Mouse (Mus musculus) cerebellum, adult 2 months (tissue): ENCODE results near the gene Nat8f3. TPM values are rescaled to one million over a fixed set of nuclear protein-coding genes. Genes with fewer than 3 reads are reported as not detected.
"Not testable (repeated sequence)": the region's sequence is repeated elsewhere in the genome, so short reads cannot be mapped to it uniquely, and the experiment has no call there.

Experiments used
- DNase-seq, 2 experiments: peaks; one replicate each; pipeline ENCODE4 v3.0.0; 2021
- H3K27ac ChIP-seq: fragments of 200-500 bp; 2 replicates; pipeline ENCODE4 v1.5.1; 2012; ENCODE audit warnings: low read length, control low read depth, inconsistent platforms; ENCODE audit not compliant: insufficient read depth
- H3K27me3 ChIP-seq: fragments of 200-500 bp; 2 replicates; pipeline ENCODE4 v1.6.1; 2012; ENCODE audit warnings: inconsistent platforms, mild to moderate bottlenecking, low read length, moderate library complexity; ENCODE audit not compliant: control insufficient read depth, insufficient read depth
- H3K4me1 ChIP-seq: fragments of 200-500 bp; 2 replicates; pipeline ENCODE4 v1.6.1; 2011; ENCODE audit warnings: low read length; ENCODE audit not compliant: control insufficient read depth, insufficient read depth
- H3K4me3 ChIP-seq: fragments of 200-500 bp; replicated peaks from 2 replicates; pipeline ENCODE3; 2011; ENCODE audit warnings: mild to moderate bottlenecking, low read depth, low read length, control low read depth; ENCODE audit not compliant: insufficient read depth
- WGBS: fragments of 180-500 bp; shearing (Covaris S2); methylation state at CpG from one replicate; pipeline ENCODE4 v1.1.7; 2018; 5-methylcytosine and 5-hydroxymethylcytosine counted together
- polyA plus RNA-seq: library from polyadenylated mRNA; depleted of rRNA; stranded (reverse); fragments of >200 nt; gene quantifications from 2 replicates; pipeline ENCODE4 v1.2.3, GENCODE M21; 2012; rRNA removed

The Nat8f3 gene
- polyA plus RNA-seq, 1 experiment = 11.3 TPM

- H3K27ac ChIP-seq, H3K27me3 ChIP-seq, H3K4me3 ChIP-seq, DNase-seq, H3K4me1 ChIP-seq: not testable (repeated sequence)
- WGBS = 11% methylated on average over 2 of the region's 4 CpGs
These were observed 63.6 kb downstream of the Nat8f3 start for GRCm38 (mm10) chr6:85701943-85702342.

Other genes with a start within 250 kb of the Nat8f3 start
- 14.1 and 14.9 TPM in 2 replicates for gene Alms1, start 178.2 kb downstream of the Nat8f3 start, polyA plus RNA-seq
- 0.62 and 0.65 TPM in 2 replicates for gene Nat8f7, start 52.5 kb downstream of the Nat8f3 start, polyA plus RNA-seq
- 2.2 and 4.0 TPM in 2 replicates for gene Nat8f6, start 55.2 kb upstream of the Nat8f3 start, polyA plus RNA-seq
- 7.3 and 9.1 TPM in 2 replicates for gene Nat8f5, start 55.2 kb upstream of the Nat8f3 start, polyA plus RNA-seq
- 4.2 and 6.3 TPM in 2 replicates for gene Nat8, start 66.3 kb upstream of the Nat8f3 start, polyA plus RNA-seq
- gene Nat8f2, start 103.4 kb upstream of the Nat8f3 start, polyA plus RNA-seq = 0.31 and 0.33 TPM in 2 replicates
- 9.8 and 10.2 TPM in 2 replicates for gene Nat8f4, start 139.1 kb upstream of the Nat8f3 start, polyA plus RNA-seq
- 141 and 158 TPM in 2 replicates for gene Tprkb, start 146.1 kb upstream of the Nat8f3 start, polyA plus RNA-seq
- gene Nat8f1, start 149.9 kb upstream of the Nat8f3 start, polyA plus RNA-seq = 49.1 and 54.0 TPM in 2 replicates
- gene Dusp11, start 195.9 kb upstream of the Nat8f3 start, polyA plus RNA-seq = 143 and 150 TPM in 2 replicates